Comparison of ENCODE assay signal across 31 mouse cellular contexts in genomic region chr14:122602701-122603100, GRCm38 (mm10).
A peak's percentile ranks its signal among the peaks of the same experiment; 100 is the strongest.
DNase-seq lines count a peak whose midpoint lies in the region; ATAC-seq and TF ChIP-seq lines count a peak whose summit lies in the region.
"Had no signal": no experiment of that assay in that cellular context is flagged by ENCODE, and none has a peak within 500 bp of the region (broad histone marks: within the 10 kb centered on the region; RNA-seq: fewer than 3 reads in every experiment).

No protein-coding gene starts in this region.

- no peak for ATAC-seq in kidney, embryonic 15.5 days (replicated peaks; ENCODE audit: low FRiP score)
- ATAC-seq in liver, embryonic 11.5 days (replicated peaks; ENCODE audit: low FRiP score) = no peak
- ATAC-seq in forebrain, embryonic 11.5 days (replicated peaks; ENCODE audit: low FRiP score) = no peak
- ATAC-seq: forebrain, embryonic 15.5 days; hindbrain, embryonic 16.5 days had no signal

- no peak overlapping the region for H3K27ac ChIP-seq in kidney, embryonic 15.5 days
- H3K27ac ChIP-seq in liver, adult 2 months (replicated peaks; ENCODE audit: insufficient read depth, low read depth, low read length) = no peak overlapping the region
- no peak overlapping the region for H3K27ac ChIP-seq in liver, embryonic 11.5 days (ENCODE audit: low read depth, low read length)
- H3K27ac ChIP-seq in forebrain, embryonic 11.5 days (ENCODE audit: low read depth, low read length) = no peak overlapping the region
- H3K27ac ChIP-seq: embryonic facial prominence, embryonic 12.5 days; embryonic facial prominence, embryonic 15.5 days; forebrain, embryonic 12.5 days; forebrain, embryonic 15.5 days; heart, embryonic 15.5 days; hindbrain, embryonic 10.5 days; hindbrain, embryonic 13.5 days had no signal

- no peaks in the 10 kb centered on the region; the same call in 1 of the 2 replicates for H3K79me2 ChIP-seq in liver, adult 2 months (ENCODE audit: control insufficient read depth, insufficient read depth, low read length)

- no peak overlapping the region for H3K9ac ChIP-seq in kidney, embryonic 15.5 days
- no peak overlapping the region for H3K9ac ChIP-seq in liver, adult 2 months (ENCODE audit: low read depth, low read length)
- H3K9ac ChIP-seq in liver, embryonic 11.5 days (ENCODE audit: low read depth, low read length) = no peak overlapping the region
- no peak overlapping the region for H3K9ac ChIP-seq in forebrain, embryonic 11.5 days (ENCODE audit: low read length)
- H3K9ac ChIP-seq: embryonic facial prominence, embryonic 12.5 days; embryonic facial prominence, embryonic 15.5 days; forebrain, embryonic 12.5 days; forebrain, embryonic 15.5 days; heart, embryonic 12.5 days; heart, embryonic 15.5 days; hindbrain, embryonic 13.5 days had no signal

- H3K36me3 ChIP-seq in kidney, embryonic 15.5 days = no peaks in the 10 kb centered on the region
- peaks cover 10% of the 10 kb centered on the region; the same call in 1 of the 2 replicates for H3K36me3 ChIP-seq in liver, adult 2 months (ENCODE audit: control insufficient read depth, insufficient read depth, low read length)
- H3K36me3 ChIP-seq in liver, embryonic 11.5 days (ENCODE audit: control insufficient read depth, insufficient read depth, low read length) = no peaks in the 10 kb centered on the region
- H3K36me3 ChIP-seq in forebrain, embryonic 11.5 days (ENCODE audit: control insufficient read depth, insufficient read depth, low read length) = no peaks in the 10 kb centered on the region
- H3K36me3 ChIP-seq: embryonic facial prominence, embryonic 12.5 days; embryonic facial prominence, embryonic 15.5 days; forebrain, embryonic 12.5 days; forebrain, embryonic 15.5 days; heart, embryonic 12.5 days; heart, embryonic 15.5 days; hindbrain, embryonic 10.5 days had no signal

- no peak overlapping the region for H3K4me2 ChIP-seq in kidney, embryonic 15.5 days
- H3K4me2 ChIP-seq in liver, embryonic 11.5 days = no peak overlapping the region
- no peak overlapping the region for H3K4me2 ChIP-seq in forebrain, embryonic 11.5 days (ENCODE audit: low read depth, low read length, severe bottlenecking)
- H3K4me2 ChIP-seq: embryonic facial prominence, embryonic 12.5 days; embryonic facial prominence, embryonic 15.5 days; forebrain, embryonic 12.5 days; forebrain, embryonic 15.5 days; heart, embryonic 12.5 days; heart, embryonic 15.5 days; hindbrain, embryonic 13.5 days had no signal

- 73% methylated on average over 2 of the region's 2 CpGs for WGBS in kidney, embryonic 15.5 days
- 57% methylated on average over 2 of the region's 2 CpGs for WGBS in liver, adult 2 months
- WGBS in liver, embryonic 11.5 days = 81% methylated on average over 2 of the region's 2 CpGs
- 54% methylated on average over 2 of the region's 2 CpGs for WGBS in forebrain, embryonic 11.5 days

- H3K27me3 ChIP-seq in kidney, embryonic 15.5 days = no peaks in the 10 kb centered on the region
- H3K27me3 ChIP-seq in liver, adult 2 months (ENCODE audit: control insufficient read depth, insufficient read depth, low read length) = no peaks in the 10 kb centered on the region
- no peaks in the 10 kb centered on the region for H3K27me3 ChIP-seq in liver, embryonic 11.5 days (replicated peaks; ENCODE audit: control insufficient read depth, insufficient read depth, low read length)
- H3K27me3 ChIP-seq in forebrain, embryonic 11.5 days (ENCODE audit: control insufficient read depth, insufficient read depth, low read length) = no peaks in the 10 kb centered on the region
- H3K27me3 ChIP-seq: CH12.LX; embryonic facial prominence, embryonic 12.5 days; embryonic facial prominence, embryonic 15.5 days; forebrain, embryonic 12.5 days; forebrain, embryonic 15.5 days; heart, embryonic 12.5 days; heart, embryonic 15.5 days; hindbrain, embryonic 13.5 days had no signal

- no peak overlapping the region for H3K4me3 ChIP-seq in kidney, embryonic 15.5 days (replicated peaks)
- H3K4me3 ChIP-seq in liver, adult 2 months (ENCODE audit: insufficient read depth, low read depth, low read length) = no peak overlapping the region
- no peak overlapping the region for H3K4me3 ChIP-seq in liver, embryonic 11.5 days (ENCODE audit: low read depth, low read length)
- no peak overlapping the region for H3K4me3 ChIP-seq in forebrain, embryonic 11.5 days (ENCODE audit: low read depth, low read length)
- H3K4me3 ChIP-seq: embryonic facial prominence, embryonic 12.5 days; embryonic facial prominence, embryonic 15.5 days; forebrain, embryonic 12.5 days; forebrain, embryonic 15.5 days; heart, embryonic 12.5 days; heart, embryonic 15.5 days; hindbrain, embryonic 10.5 days; hindbrain, embryonic 13.5 days had no signal

- peaks cover 11% of the 10 kb centered on the region for H3K4me1 ChIP-seq in kidney, embryonic 15.5 days
- peaks cover 14% of the 10 kb centered on the region for H3K4me1 ChIP-seq in liver, adult 2 months (ENCODE audit: control insufficient read depth, insufficient read depth, low read length)
- no peaks in the 10 kb centered on the region for H3K4me1 ChIP-seq in liver, embryonic 11.5 days (replicated peaks; ENCODE audit: control insufficient read depth, insufficient read depth, low read length)
- peaks cover 6% of the 10 kb centered on the region for H3K4me1 ChIP-seq in forebrain, embryonic 11.5 days (replicated peaks; ENCODE audit: control insufficient read depth, insufficient read depth, low read length)
- H3K4me1 ChIP-seq: heart, embryonic 15.5 days; hindbrain, embryonic 13.5 days had no signal

- no peak for TF ChIP-seq POLR2A in liver, adult 2 months (IDR thresholded peaks at IDR 0.05; ENCODE audit: extremely low read depth, insufficient read depth, low read length)

- no peaks in the 10 kb centered on the region for H3K9me3 ChIP-seq in kidney, embryonic 15.5 days (replicated peaks)
- no peaks in the 10 kb centered on the region for H3K9me3 ChIP-seq in liver, embryonic 11.5 days (ENCODE audit: control insufficient read depth, low read length)
- no peaks in the 10 kb centered on the region for H3K9me3 ChIP-seq in forebrain, embryonic 11.5 days (ENCODE audit: control insufficient read depth, low read length)
- H3K9me3 ChIP-seq: embryonic facial prominence, embryonic 12.5 days; embryonic facial prominence, embryonic 15.5 days; forebrain, embryonic 12.5 days; forebrain, embryonic 15.5 days; G1E; heart, embryonic 12.5 days; heart, embryonic 15.5 days; hindbrain, embryonic 10.5 days; hindbrain, embryonic 13.5 days had no signal

- intact Hi-C loops in left cerebral cortex, postnatal 4 days (cut with DNase I) = no loop called here

- DNase-seq in kidney, adult 11 months = peak; percentile 65
- DNase-seq in liver, adult 2 months (ENCODE audit: extremely low read depth, low read depth, low spot score) = peak; percentile 64
- DNase-seq in liver, embryonic 11.5 days (ENCODE audit: low spot score) = no peak
- peak; percentile 43 for DNase-seq in kidney, postnatal 14 days
- DNase-seq in yolk sac, embryonic 10.5 days (ENCODE audit: low spot score) = peak; percentile 24
- no peak for DNase-seq in forebrain, embryonic 11.5 days (ENCODE audit: low spot score)
- DNase-seq in left cerebral cortex, postnatal 4 days = no peak
- DNase-seq: adrenal gland, adult 2 months; adrenal gland, postnatal 14 days; B cell, adult 2 months; cerebellum, adult 11 months; cerebellum, adult 2 months; cerebellum, adult 9-11 months; cerebellum, postnatal 25 days; embryo, embryonic 11 days; gastrocnemius, postnatal 25 days; heart, adult 18-20 months; heart, postnatal 10 days; heart, postnatal 36 days had no signal

- TF ChIP-seq CTCF in liver, adult 2 months (IDR thresholded peaks at IDR 0.05; ENCODE audit: low read depth, low read length) = no peak

Comparison
In these comparisons a context has a peak if more than half of its experiments do, and no peak if none do; other contexts are left out.
1. DNase-seq: peak in kidney, adult 11 months (single experiment), liver, adult 2 months (single experiment), kidney, postnatal 14 days (single experiment) and yolk sac, embryonic 10.5 days (single experiment); none in liver, embryonic 11.5 days (single experiment), forebrain, embryonic 11.5 days (single experiment) and left cerebral cortex, postnatal 4 days (single experiment).